Mouse (Mus musculus) forebrain, embryonic 12.5 days (tissue): ENCODE measurements around the gene Ube2s. TPM values are rescaled to one million over a fixed set of nuclear protein-coding genes. Genes with fewer than 3 reads are reported as not detected.
"Not testable (repeated sequence)": the region's sequence is repeated elsewhere in the genome, so short reads cannot be mapped to it uniquely, and the experiment has no call there.

Experiments
- ATAC-seq: fragments of 200-750 bp; cut with Nextera tagmentation; 2 replicates; pipeline ENCODE4 v1.8.0; 2017; ENCODE audit warnings: moderate TSS enrichment; ENCODE audit not compliant: low FRiP score
- H3K27ac ChIP-seq: fragments of 300-500 bp; sonication (generic); 2 replicates; pipeline ENCODE4 v1.5.1; 2016; ENCODE audit warnings: mild to moderate bottlenecking
- H3K27me3 ChIP-seq: fragments of 300-500 bp; sonication (generic); 2 replicates; pipeline ENCODE4 v1.6.1; 2016; ENCODE audit warnings: mild to moderate bottlenecking
- H3K36me3 ChIP-seq: fragments of 300-500 bp; sonication (generic); replicated peaks from 2 replicates; pipeline ENCODE4 v1.6.1; 2016; ENCODE audit warnings: mild to moderate bottlenecking
- H3K4me1 ChIP-seq: fragments of 300-500 bp; sonication (generic); 2 replicates; pipeline ENCODE4 v1.6.1; 2016
- H3K4me2 ChIP-seq: fragments of 300-500 bp; sonication (generic); 2 replicates; pipeline ENCODE4 v1.6.1; 2016; ENCODE audit warnings: mild to moderate bottlenecking, moderate library complexity
- H3K4me3 ChIP-seq: fragments of 300-500 bp; sonication (generic); replicated peaks from 2 replicates; pipeline ENCODE4 v1.5.1; 2016; ENCODE audit warnings: mild to moderate bottlenecking
- H3K9ac ChIP-seq: fragments of 300-500 bp; sonication (generic); 2 replicates; pipeline ENCODE4 v1.6.1; 2016; ENCODE audit warnings: mild to moderate bottlenecking
- H3K9me3 ChIP-seq: fragments of 300-500 bp; sonication (generic); 2 replicates; pipeline ENCODE4 v1.6.1; 2016
- WGBS: fragments of 180-500 bp; shearing (Covaris S2); methylation state at CpG from one replicate; pipeline ENCODE4 v1.1.7; 2016; 5-methylcytosine and 5-hydroxymethylcytosine counted together
- polyA plus RNA-seq: library from polyadenylated mRNA; unstranded; fragments of >200 nt; fragmentation: Nextera tagmentation; extraction: Ambion mirVana; gene quantifications from 2 replicates; pipeline ENCODE4 v1.2.1, GENCODE M21; 2016

Gene Ube2s
- polyA plus RNA-seq, 1 experiment from 2014 or later, result 445 TPM

DNA sequence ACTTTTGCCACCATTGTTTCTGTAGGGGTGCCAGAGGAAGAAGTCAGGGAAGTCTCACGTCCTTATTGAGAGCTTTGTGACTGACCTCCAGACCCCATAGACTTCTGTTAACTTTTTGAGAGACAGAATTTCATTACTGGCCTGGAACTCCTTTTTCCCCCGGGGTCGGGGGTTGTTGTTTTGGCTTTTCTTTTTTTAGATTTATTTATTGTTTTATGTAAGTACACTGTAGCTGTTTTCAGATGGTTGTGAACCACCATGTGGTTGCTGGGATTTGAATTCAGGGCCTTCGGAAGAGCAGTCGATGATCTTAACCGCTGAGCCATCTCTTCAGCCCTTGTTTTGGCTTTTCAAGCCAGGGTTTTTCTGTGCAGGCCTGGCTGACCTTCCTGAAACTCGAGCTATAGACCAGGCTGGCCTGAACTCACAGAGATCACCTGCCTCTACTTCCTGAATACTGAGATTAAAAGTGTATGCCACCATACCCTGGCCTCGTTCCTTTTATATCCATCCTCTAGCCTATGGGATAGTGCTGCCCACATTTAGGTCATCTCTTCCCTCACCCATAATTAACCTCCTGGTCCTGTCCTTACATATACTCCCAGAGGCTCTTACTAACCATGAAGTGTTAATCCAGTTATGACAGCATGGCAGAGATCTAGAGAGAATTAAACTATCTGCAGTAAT lies 858 bp upstream of the Ube2s start:
- Histone ChIP-seq H3K9ac (peak overlapping the region; percentile 38), H3K27ac (peak overlapping the region; percentile 95), H3K4me1 (peaks cover 35% of the 10 kb centered on the region), H3K4me3 (peak overlapping the region; percentile 82), H3K36me3 (peaks cover 28% of the 10 kb centered on the region), H3K4me2 (peak overlapping the region; percentile 80), H3K9me3 (no peaks in the 10 kb centered on the region), H3K27me3 (no peaks in the 10 kb centered on the region)
- 23% methylated on average over 8 of the region's 8 CpGs for WGBS
- ATAC-seq, result no peak

DNA sequence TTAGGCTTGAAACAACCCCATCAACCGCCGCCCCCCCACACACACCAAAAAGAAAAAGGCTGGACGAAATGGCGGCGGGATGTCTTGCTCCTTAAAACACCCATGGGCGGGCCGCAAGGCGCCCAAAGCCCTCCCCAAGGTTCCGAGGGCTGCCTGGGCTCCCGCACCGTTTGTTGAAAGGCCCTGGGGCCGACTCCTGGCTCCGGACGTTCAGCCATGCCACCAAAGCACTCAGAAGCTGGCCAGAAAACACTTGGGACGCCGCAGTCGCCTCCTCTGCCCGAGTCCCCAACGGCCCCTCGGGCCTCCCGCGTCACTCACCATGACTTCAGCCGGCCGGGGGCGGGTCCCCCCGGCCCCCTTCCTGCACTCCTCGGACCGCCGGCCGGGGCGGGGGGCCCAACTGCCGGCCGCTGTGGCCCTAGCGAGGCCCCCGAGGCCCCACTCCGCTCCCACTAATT lies 518 bp downstream of the Ube2s start:
- Histone ChIP-seq H3K27ac (peak overlapping the region; percentile 95), H3K4me1 (peaks cover 35% of the 10 kb centered on the region), H3K4me2 (peak overlapping the region; percentile 80), H3K27me3 (no peaks in the 10 kb centered on the region), H3K9me3 (no peaks in the 10 kb centered on the region), H3K9ac (peak overlapping the region; percentile 95), H3K4me3 (peak overlapping the region; percentile 82), H3K36me3 (peaks cover 38% of the 10 kb centered on the region)
- under 1% methylated on average over 34 of the region's 36 CpGs for WGBS
- ATAC-seq, result no peak; the same call in 1 of the 2 replicates

DNA sequence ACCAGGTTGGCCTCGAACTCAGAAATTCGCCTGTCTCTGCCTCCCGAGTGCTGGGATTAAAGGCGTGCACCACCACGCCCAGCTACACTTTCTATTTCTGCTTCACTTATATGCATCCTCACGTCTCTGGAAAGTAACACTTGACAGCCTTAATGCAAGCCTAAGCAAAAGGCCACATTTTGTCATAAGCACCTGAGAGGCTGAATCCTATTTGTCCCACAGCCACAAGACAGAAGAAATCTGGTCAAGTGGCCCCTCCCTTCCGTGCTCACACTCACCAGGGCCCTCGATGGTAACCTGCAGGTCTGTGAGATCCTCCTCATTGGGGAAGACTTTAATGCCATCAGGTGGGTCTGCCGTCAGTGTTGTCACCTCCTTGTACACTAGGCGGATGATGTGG lies 1.3 kb downstream of the Ube2s start:
- Histone ChIP-seq H3K4me2 (peak overlapping the region; percentile 80), H3K4me1 (peaks cover 35% of the 10 kb centered on the region), H3K4me3 (peak overlapping the region; percentile 82), H3K36me3 (peaks cover 45% of the 10 kb centered on the region), H3K9ac (peak overlapping the region; percentile 95)
- not testable (repeated sequence) for H3K27me3 ChIP-seq, ATAC-seq, H3K9me3 ChIP-seq, H3K27ac ChIP-seq
- 46% methylated on average over 10 of the region's 10 CpGs for WGBS

DNA sequence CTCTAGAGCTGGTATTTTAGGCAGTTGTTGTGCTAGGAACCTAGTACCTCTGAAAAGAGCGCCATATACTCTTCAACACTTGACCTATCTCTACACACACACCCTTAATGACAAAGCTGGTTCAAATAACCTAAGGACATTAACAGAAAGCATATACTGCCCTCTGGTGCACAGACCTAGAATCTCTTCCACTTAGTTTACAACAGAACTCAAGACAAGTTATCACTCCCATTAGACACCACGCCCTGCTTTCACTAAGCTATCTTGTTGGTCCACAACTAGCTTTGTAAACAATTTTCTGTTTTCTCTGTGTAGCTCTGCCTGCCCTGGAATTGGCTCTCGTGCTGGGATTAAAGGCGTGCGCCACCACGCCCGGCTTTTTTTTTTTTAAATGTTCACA lies 5.7 kb downstream of the Ube2s start:
- Histone ChIP-seq H3K27ac (no peak overlapping the region), H3K9me3 (no peaks in the 10 kb centered on the region), H3K27me3 (no peaks in the 10 kb centered on the region), H3K4me2 (no peak overlapping the region), H3K9ac (no peak overlapping the region), H3K4me3 (no peak overlapping the region), H3K36me3 (peaks cover 64% of the 10 kb centered on the region), H3K4me1 (peaks cover 27% of the 10 kb centered on the region)
- 90% methylated on average over 7 of the region's 7 CpGs for WGBS
- ATAC-seq, result 0 out of 2 replicates have a peak, but pooled peaks have one; percentile 34

DNA sequence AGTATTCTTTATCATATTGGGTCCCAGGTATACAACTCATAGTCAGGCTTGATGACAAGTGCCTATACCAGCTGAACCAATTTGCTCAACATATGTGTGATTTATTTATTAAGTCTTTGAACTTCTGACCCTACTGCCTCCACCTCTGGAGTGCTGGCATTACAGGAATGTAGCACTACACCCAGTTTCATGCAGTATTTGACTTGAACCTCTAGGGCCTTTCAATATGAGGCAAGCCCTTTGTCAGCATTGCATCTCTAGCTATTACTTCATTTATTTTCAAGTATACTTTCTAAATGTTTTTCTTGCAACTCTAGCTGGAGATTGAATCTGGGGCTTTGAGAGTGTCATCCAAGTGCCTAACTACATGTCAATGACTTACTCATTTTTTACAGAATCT lies 10.1 kb downstream of the Ube2s start:
- H3K9me3 ChIP-seq, result no peaks in the 10 kb centered on the region
- no peak overlapping the region for H3K27ac ChIP-seq
- H3K36me3 ChIP-seq, result peaks cover 43% of the 10 kb centered on the region
- H3K9ac ChIP-seq, result no peak overlapping the region
- no peaks in the 10 kb centered on the region for H3K4me1 ChIP-seq
- H3K27me3 ChIP-seq, result no peaks in the 10 kb centered on the region
- no peak overlapping the region for H3K4me2 ChIP-seq
- no peak for ATAC-seq
- H3K4me3 ChIP-seq, result no peak overlapping the region

DNA sequence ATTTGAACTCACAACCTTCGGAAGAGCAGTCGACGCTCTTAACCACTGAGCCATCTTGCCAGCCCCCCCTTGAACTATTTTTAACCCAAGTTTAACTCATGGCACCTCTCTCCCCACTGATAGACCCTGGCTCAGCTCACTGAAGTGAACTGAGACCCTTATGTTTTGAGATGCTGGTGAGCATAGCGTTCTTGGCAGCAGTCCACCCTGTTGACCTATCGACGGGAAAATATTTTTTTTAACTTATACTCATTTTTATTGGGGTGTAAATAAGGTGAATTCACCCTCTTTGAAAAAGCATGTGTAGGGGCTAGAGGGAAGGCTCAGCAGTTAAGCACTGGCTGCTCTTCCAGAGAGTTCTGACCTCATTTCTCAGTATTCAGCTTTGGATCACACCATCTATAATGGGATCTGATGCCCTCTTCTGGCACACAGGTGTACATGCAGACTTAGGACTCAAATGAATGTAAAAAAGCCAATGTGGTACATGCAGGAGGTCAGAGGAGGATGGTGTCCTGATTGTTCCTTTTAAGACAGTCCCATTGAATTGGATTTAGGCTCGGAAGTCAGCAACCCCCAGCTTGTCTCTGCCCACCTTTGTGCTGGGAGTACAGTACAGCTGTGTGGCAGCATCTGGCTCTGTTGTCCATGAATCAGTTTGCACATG lies 16.5 kb downstream of the Ube2s start:
- 0 out of 2 replicates have a peak, but pooled peaks have one; percentile 7 for ATAC-seq
- 78% methylated on average over 7 of the region's 7 CpGs for WGBS
- H3K36me3 ChIP-seq, result peaks cover 44% of the 10 kb centered on the region
- H3K9ac ChIP-seq, result no peak overlapping the region
- H3K4me2 ChIP-seq, result no peak overlapping the region
- no peaks in the 10 kb centered on the region for H3K27me3 ChIP-seq
- H3K4me1 ChIP-seq, result peaks cover 11% of the 10 kb centered on the region
- no peak overlapping the region for H3K27ac ChIP-seq
- H3K9me3 ChIP-seq, result no peaks in the 10 kb centered on the region
- H3K4me3 ChIP-seq, result no peak overlapping the region

DNA sequence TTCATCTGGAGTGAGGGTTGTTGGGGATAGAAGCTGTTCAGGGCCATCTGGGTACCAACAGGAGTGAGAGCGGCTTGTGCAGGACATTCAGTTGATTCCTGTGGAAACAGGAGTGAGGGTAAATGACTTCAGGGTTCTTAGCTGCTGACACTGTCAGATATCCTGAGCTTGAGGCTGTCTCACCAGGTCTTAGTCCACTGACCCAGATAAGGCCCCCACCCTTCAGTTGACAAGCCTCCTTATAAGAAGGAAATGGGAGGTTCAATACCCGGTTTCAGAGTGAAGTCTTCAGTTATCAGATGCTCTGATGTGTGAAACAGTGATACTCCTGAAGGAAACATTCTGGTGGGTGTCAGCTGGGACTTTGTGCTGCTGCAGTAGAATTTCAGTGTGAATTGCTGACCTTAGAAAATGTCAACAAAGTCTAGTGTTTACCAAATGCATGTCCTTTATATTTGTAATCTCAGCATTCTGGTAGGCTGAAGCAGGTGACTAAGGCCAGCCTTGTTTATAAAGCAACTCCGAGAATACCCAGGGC lies 17.7 kb downstream of the Ube2s start:
- no peak for ATAC-seq
- 86% methylated on average over 3 of the region's 3 CpGs for WGBS
- Histone ChIP-seq H3K4me3 (no peak overlapping the region), H3K9ac (0 out of 2 replicates have a peak overlapping the region, but pooled peaks have one; percentile 94), H3K27me3 (peaks cover 9% of the 10 kb centered on the region), H3K4me1 (peaks cover 11% of the 10 kb centered on the region), H3K27ac (no peak overlapping the region), H3K9me3 (no peaks in the 10 kb centered on the region), H3K4me2 (peak overlapping the region; percentile 85; the same call in 1 of the 2 replicates), H3K36me3 (peaks cover 44% of the 10 kb centered on the region)

DNA sequence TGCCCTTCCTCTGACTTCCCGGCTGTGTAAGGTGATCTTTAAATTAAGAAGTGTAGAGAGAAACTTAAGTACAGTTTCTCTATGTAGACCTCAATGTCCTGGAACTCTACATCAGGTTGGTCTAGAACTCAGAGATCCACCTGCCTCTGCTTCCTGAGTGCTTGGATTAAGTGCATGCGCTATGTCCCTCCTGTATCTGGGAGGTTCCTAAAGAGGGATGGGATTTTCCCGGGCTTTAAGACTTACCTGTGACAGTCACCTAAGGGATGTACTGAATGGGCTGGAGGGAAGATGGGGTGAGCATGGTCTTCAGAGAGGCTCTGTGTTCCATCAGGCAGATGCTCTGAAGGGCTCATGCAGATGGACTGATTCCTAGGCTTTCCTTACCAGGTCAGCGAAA lies 18.7 kb downstream of the Ube2s start:
- H3K4me2 ChIP-seq, result peak overlapping the region; percentile 85
- ATAC-seq, result no peak
- H3K27me3 ChIP-seq, result peaks cover 18% of the 10 kb centered on the region
- H3K4me1 ChIP-seq, result peaks cover 19% of the 10 kb centered on the region
- peak overlapping the region; percentile 94 for H3K9ac ChIP-seq
- H3K9me3 ChIP-seq, result no peaks in the 10 kb centered on the region
- peaks cover 41% of the 10 kb centered on the region for H3K36me3 ChIP-seq
- peak overlapping the region; percentile 88; the same call in 1 of the 2 replicates for H3K27ac ChIP-seq
- peak overlapping the region; percentile 86 for H3K4me3 ChIP-seq
- WGBS, result 51% methylated on average over 4 of the region's 4 CpGs

DNA sequence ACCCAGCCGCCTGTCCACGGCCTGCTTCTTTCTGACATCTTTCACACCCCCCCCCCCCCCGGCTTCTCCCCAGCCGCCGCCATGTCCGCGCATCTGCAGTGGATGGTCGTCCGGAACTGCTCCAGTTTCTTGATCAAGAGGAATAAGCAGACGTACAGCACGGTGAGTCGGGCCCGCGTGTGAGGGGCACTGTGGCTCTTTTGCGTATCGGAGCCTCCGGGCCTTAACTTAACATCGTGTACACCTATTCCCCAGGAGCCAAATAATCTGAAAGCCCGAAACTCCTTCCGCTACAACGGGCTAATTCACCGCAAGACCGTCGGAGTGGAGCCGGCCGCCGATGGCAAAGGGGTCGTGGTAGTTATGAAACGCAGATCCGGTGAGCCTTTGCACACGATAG lies 19.1 kb downstream of the Ube2s start:
- WGBS, result 1% methylated on average over 31 of the region's 31 CpGs
- Histone ChIP-seq H3K4me2 (peak overlapping the region; percentile 85), H3K27ac (peak overlapping the region; percentile 88), H3K36me3 (peaks cover 38% of the 10 kb centered on the region), H3K27me3 (peaks cover 21% of the 10 kb centered on the region), H3K9ac (peak overlapping the region; percentile 94), H3K4me1 (peaks cover 24% of the 10 kb centered on the region), H3K4me3 (peak overlapping the region; percentile 86)
- not testable (repeated sequence) for H3K9me3 ChIP-seq
- 0 out of 2 replicates have a peak, but pooled peaks have one; percentile 7 for ATAC-seq

DNA sequence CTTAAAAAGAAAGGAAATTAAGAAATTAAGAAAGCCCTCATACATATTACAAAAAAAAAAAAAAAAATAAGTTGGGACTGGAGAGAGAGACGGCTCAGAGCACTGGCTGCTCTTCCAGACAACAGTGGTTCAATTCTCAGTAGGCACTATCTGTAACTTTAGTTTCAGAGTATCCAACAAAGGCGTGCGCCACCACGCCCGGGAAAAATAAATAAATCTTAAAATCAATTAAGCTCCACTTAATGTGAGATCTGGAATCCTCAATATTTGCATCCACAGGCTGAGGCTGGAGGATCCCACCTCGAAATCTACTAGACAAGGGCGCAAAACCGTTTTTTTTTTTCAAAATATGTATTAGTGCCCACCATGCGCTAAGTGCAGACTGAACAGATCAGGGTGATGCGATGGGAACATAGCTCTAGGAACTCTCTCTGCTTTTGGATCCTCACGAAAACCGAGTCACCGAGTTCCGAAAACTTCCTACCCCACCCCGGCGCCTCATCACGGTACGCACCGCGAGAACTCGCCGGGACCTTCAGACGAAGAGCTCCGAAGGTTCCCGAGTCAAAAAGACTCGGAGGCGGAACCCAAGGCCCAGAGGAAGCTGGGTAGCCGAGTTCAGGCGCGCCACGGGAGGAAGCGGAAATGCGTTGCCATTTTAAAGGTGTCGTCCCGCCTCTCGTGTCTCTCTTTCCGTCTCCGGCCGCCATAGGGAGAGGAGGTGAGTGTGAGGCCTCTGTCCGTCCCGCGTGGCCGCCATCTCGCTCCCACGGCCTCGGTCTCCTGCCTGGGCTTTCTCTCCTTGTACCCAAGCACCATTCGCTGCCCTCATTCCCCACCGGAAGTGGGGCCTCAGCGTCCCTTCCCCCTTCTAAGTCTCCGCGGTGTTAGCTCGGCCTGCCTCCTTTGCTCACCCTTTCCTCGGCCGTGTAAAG lies 19.8 kb downstream of the Ube2s start, which contains the start of gene Rpl28:
Gene Rpl28 (plus strand): TSS at position 597 of the 935 bp plus-strand sequence.
- H3K9me3 ChIP-seq, result no peaks in the 10 kb centered on the region
- peak within 1 kb of the TSS; percentile 94 for H3K9ac ChIP-seq
- H3K4me1 ChIP-seq, result peaks cover 24% of the 10 kb centered on the region
- peaks cover 34% of the 10 kb centered on the region for H3K36me3 ChIP-seq
- peak; percentile 87 for ATAC-seq
- peak within 1 kb of the TSS; percentile 88 for H3K27ac ChIP-seq
- 2% methylated on average over 54 of the region's 54 CpGs for WGBS
- H3K4me2 ChIP-seq, result peak within 1 kb of the TSS; percentile 85
- H3K4me3 ChIP-seq, result peak within 1 kb of the TSS; percentile 86
- H3K27me3 ChIP-seq, result peaks cover 24% of the 10 kb centered on the region

DNA sequence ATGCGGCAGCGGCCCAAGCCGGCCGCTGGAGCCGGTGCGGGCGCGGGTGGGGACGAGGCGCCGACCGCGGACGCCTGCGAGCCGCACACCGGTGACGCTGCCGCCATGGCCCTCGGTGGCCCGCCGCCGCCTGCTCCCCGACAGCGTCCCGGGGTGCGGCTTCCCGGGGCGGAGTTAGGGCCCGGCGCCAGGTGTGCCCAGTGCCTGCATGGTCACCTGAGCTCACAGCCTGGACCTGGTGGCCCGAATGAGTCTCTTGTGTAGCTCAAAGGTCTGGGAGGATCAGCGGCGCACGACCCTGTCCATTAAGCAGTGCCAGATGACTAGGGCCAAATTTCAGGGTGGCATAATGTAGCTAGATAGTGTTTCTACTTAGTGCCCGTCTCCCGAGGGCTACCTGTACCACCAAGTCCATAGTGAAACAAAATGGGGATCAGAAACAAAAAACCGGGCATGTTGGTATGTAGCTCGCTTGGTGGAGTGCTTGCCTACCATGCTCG lies 22.9 kb downstream of the Ube2s start, which contains the start of gene Tmem238:
Gene Tmem238 (minus strand): TSS at position 221 of the 500 bp plus-strand sequence.
- 8% methylated on average over 40 of the region's 40 CpGs for whole genome bisulfite sequencing
- 0 out of 2 replicates have a peak within 1 kb of the TSS, but pooled peaks have one; percentile 9 for H3K27ac ChIP-seq
- H3K36me3 ChIP-seq, result peaks cover 10% of the 10 kb centered on the region
- H3K4me2 ChIP-seq, result peak within 1 kb of the TSS; percentile 88
- H3K4me3 ChIP-seq, result peak within 1 kb of the TSS; percentile 58
- no peaks in the 10 kb centered on the region for H3K9me3 ChIP-seq
- H3K4me1 ChIP-seq, result peaks cover 24% of the 10 kb centered on the region
- H3K9ac ChIP-seq, result peak within 1 kb of the TSS; percentile 82
- peaks cover 38% of the 10 kb centered on the region for H3K27me3 ChIP-seq
- no peak; the same call in 1 of the 2 replicates for ATAC-seq
